Mouse (Mus musculus) splenic B cell, adult 2 months (primary cell): Measurements from ENCODE around the gene Dhps.
"Not testable (repeated sequence)": the region's sequence is repeated elsewhere in the genome, so short reads cannot be mapped to it uniquely, and the experiment has no call there.

Experiments used
- DNase-seq: peaks from one replicate; pipeline ENCODE4 v3.0.0-alpha.2; 2011; ENCODE audit warnings: low read depth, low spot score
- H3K27me3 ChIP-seq: 2 replicates; pipeline ENCODE4 v1.6.1; 2012; ENCODE audit warnings: mild to moderate bottlenecking, low read length, moderate library complexity, mixed read lengths; ENCODE audit not compliant: control insufficient read depth, poor library complexity, insufficient read depth, severe bottlenecking
- H3K36me3 ChIP-seq: 2 replicates; pipeline ENCODE4 v1.6.1; 2012; ENCODE audit warnings: mild to moderate bottlenecking, low read length, moderate library complexity, mixed read lengths; ENCODE audit not compliant: control insufficient read depth, poor library complexity, insufficient read depth, severe bottlenecking

Gene Dhps

GRCm38 (mm10) chr8:85096196-85096595, 24.6 kb downstream of the Dhps start:
- DNase-seq = no peak
- Histone ChIP-seq H3K36me3 (peaks cover 8% of the 10 kb centered on the region), H3K27me3 (no peaks in the 10 kb centered on the region)

GRCm38 (mm10) chr8:85096850-85097249, 25.3 kb downstream of the Dhps start:
- no peak for DNase-seq
- peaks cover 8% of the 10 kb centered on the region for H3K36me3 ChIP-seq
- no peaks in the 10 kb centered on the region for H3K27me3 ChIP-seq

GRCm38 (mm10) chr8:85100076-85100665, 28.6 kb downstream of the Dhps start:
- DNase-seq = no peak
- no peaks in the 10 kb centered on the region; the same call in 1 of the 2 replicates for H3K36me3 ChIP-seq
- H3K27me3 ChIP-seq = no peaks in the 10 kb centered on the region

DNA sequence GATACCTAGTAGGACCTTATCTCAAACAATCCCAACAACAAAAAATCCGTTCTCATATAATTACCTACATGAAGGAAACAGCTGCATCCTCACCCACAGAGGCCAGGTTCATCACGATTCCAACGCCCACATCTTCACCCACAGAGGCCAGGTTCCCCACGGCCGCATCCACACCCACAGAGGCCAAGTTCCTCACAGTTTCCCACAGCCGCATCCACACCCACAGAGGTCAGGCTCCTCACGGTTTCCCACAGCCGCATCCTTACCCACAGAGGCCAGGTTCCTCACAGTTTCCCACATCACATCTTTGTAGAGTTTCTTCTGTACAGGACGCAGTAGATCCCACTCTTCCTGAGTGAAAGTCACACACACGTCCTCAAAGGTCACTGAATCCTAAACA, 41.7 kb downstream of the Dhps start:
- no peak for DNase-seq
- H3K27me3 ChIP-seq = no peaks in the 10 kb centered on the region

GRCm38 (mm10) chr8:85115501-85115900, 43.9 kb downstream of the Dhps start:
- no peak for DNase-seq
- no peaks in the 10 kb centered on the region for H3K36me3 ChIP-seq
- H3K27me3 ChIP-seq = no peaks in the 10 kb centered on the region

More for the DNA sequence above, 41.7 kb downstream of the Dhps start:
- H3K36me3 ChIP-seq = no peaks in the 10 kb centered on the region

DNA sequence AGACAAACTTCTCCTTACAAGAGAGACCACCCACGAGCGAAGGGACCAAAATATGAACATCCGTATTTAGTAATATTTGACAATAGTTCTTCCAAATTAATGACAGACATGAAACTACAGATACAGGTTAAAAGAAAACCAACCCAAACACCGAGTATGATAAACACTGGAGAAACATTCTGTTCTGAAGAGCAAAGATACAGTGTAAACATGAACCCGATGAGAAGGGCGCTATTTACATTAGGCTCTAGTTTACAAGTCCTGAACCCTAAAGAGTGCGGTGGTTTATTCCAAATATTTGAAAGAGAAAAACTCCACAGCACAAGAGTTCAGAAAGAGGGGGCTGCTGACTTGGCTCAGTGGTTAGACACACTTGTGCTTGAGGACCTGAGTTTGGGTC, 45.4 kb downstream of the Dhps start:
- no peaks in the 10 kb centered on the region for H3K27me3 ChIP-seq
- H3K36me3 ChIP-seq = no peaks in the 10 kb centered on the region
- no peak for DNase-seq

DNA sequence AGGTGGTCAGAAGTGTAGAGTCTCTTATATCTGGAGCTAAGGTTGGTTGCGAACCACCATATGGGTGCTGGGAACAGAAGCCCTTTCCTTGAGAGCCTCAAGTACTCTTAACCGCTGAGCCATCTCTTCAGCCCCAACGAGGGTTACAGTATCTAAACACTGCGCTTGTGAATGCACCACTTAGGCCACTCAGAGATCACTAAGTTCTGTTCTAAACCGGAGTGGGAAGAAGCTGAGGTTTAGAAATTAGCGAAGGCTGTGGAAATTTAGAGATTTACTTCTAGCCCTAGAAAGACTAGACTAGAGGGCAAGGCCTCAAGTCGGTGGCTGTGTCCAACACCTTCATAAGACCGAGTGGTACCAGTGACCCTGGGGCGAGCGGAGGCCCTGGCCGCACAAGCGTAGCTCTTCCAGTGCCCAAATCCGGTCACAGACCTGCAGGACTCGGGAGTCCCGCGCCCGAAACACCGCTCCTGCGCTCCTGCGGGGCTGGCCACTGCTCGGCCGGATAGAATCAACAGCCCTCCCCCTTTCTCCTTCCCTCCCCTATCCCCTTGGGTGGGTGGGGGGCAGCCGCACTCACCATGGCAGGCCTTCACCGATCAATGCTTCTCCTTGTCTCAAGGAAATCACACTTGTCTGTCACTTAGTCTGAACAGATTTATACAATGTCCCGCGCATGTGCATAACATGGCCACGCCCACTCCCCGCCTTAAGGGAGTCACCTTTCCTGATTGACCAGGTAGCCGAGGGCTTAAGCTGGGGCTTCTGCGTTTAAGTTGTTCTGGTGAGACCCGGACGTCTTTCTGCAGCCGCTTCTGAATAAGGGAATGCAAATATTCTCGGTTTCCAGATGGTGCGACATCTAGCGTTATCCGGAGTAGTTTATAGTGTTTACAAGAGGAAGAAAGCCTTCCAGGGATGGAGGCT, 47.8 kb downstream of the Dhps start:
- Histone ChIP-seq H3K27me3 (no peaks in the 10 kb centered on the region), H3K36me3 (no peaks in the 10 kb centered on the region)
- peak; percentile 59 for DNase-seq

GRCm38 (mm10) chr8:85120251-85120650, 48.7 kb downstream of the Dhps start:
- not testable (repeated sequence) for H3K27me3 ChIP-seq, H3K36me3 ChIP-seq, DNase-seq

DNA sequence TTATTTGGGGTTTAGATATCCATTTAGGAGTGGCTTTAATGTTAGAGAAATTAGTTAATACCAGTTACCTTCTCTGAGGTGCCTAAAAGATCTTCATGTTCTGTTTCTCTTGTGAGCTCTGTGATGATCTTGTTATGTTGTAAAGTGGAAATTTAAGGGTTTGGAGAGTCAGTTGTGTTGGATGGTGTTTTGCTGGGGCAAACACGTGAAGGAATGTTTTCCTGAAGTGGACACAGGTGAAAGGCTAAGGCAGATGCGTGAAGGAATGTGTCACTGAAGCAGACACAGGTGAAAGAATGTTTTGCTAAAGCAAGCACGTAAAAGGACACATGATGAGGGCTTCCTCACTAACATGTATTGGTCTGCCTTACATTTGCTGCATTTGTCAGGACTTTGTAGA, 51.4 kb downstream of the Dhps start, which contains the start of gene Zfp791:
Gene Zfp791 (minus strand): TSS at position 101 of the 400 bp plus-strand sequence.
- H3K27me3 ChIP-seq = no peaks in the 10 kb centered on the region
- no peaks in the 10 kb centered on the region for H3K36me3 ChIP-seq
- no peak for DNase-seq

- no peaks in the 10 kb centered on the region for H3K27me3 ChIP-seq
- no peak for DNase-seq
- H3K36me3 ChIP-seq = no peaks in the 10 kb centered on the region
These were observed 52.1 kb downstream of the Dhps start for GRCm38 (mm10) chr8:85123691-85124090.
